Mouse (Mus musculus) ES-E14 (cell line): ENCODE measurements around the gene Med23.

Experiments used
- MAFK ChIP-seq: IDR thresholded peaks from 2 replicates; pipeline ENCODE4 v1.6.1; 2014; ENCODE audit warnings: mild to moderate bottlenecking, low read depth, low read length, inconsistent platforms; ENCODE audit not compliant: insufficient read depth
- ZC3H11A ChIP-seq: IDR thresholded peaks from 2 replicates; pipeline ENCODE4 v1.6.1; 2012; ENCODE audit warnings: low read depth, mild to moderate bottlenecking, inconsistent platforms, low read length, borderline replicate concordance
- ZNF384 ChIP-seq: IDR thresholded peaks from 2 replicates; pipeline ENCODE4 v1.6.1; 2012; ENCODE audit warnings: low read depth, low read length, inconsistent platforms

GRCm38 (mm10) chr10:24912576-24912975 lies 42.8 kb downstream of the Med23 start:
- TF ChIP-seq MAFK (no peak), ZC3H11A (no peak), ZNF384 (no peak)
